Mouse (Mus musculus): ENCODE results near the gene Tagln2. TPM values are rescaled to one million over a fixed set of nuclear protein-coding genes. Genes with fewer than 3 reads are reported as not detected.

Gene Tagln2
- total RNA-seq (2021) = 10 to 100 TPM; 75.4 to 87.9 TPM

- intact Hi-C loops (cut with DNase I) = no loop called here
- DNase-seq (ENCODE audit: low spot score) = peak; percentile 90
Measured at GRCm38 (mm10) chr1:172499765-172500441, at the start of gene Tagln2. Tagln2 (plus strand) TSS chr1:172500047.

GRCm38 (mm10) chr1:172450226-172450625, 49.6 kb upstream of the Tagln2 start:
- intact Hi-C loops (cut with DNase I) = no loop called here
- DNase-seq (ENCODE audit: low spot score) = no peak

DNA sequence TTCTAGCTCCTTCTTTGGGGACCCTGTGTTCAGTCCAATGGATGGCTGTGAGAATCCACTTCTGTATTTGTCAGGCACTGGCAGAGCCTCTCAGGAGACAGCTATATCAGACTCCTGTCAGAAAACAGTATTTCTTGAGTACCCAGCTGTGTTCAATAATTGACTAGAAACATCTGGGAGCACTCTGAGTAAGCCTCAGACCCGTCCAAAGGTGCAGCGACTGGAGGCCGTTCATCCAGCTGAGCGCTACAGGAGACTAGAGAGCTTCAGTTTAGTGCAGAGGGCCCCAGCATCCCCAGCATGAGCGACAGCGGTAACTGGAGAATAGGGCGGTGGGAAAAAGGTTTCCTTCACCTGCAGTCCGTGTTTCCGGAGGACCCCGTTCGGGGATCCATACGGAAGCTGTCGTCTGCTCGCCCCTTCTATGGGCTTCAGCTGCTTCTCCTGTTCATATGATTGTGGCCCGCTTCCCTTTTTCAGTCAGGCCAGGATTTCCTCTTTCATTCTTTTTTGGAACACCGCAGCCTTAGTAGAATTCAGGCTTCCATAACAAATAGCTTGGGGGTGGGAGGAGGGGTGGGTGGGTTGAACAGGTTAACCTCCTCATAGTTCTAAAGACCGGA, 48.9 kb upstream of the Tagln2 start:
- DNase-seq (ENCODE audit: low spot score) = no peak
- intact Hi-C loops (cut with DNase I) = no loop called here

DNA sequence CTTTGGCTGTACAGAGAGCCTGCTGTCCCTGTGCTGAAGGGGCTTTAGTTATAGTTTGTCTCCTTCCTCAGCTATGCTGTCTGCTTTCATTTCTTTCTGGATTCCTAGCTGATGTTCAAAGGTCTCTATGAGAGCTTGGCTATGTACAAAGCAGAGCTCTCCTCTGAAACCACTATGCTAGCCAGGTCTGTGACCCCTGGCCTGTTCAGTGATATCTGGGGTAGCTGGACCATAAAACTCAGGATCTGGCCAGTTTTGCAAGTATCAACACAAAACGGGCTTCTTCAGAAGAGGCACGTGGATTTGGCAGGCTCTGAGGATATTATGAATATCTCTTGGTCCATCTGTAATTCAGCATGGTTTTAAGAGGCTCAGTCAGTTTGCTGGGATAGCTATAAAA, 46.9 kb upstream of the Tagln2 start:
- no peak for DNase-seq (ENCODE audit: low spot score)
- intact Hi-C loops (cut with DNase I) = no loop called here

DNA sequence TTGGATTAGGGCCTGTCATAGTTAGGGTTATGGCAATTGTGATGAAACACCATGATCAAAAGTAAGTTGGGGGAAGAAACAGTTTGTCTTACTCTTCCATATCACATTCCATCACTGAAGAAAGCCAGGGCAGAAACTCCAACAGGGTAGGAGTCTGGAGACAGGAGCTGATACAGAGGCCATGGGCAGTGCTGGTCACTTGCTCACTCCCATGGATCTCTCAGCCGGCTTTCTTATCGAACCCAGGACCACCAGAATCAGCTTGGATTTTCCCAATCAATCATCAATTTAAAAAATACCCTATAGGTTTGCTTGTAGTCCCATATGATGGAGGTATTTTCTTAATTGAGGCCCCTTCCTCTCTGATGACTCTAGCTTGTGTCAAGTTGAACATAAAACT, 46.0 kb upstream of the Tagln2 start:
- intact Hi-C loops (cut with DNase I) = no loop called here
- DNase-seq (ENCODE audit: low spot score) = no peak

- intact Hi-C loops (cut with DNase I) = loop anchor here (5.0 kb wide), 1 partner anchor 33 kb away; no protein-coding TSS in a partner anchor
- no peak for DNase-seq (ENCODE audit: low spot score)
Measured at GRCm38 (mm10) chr1:172455416-172455815, 44.4 kb upstream of the Tagln2 start.

DNA sequence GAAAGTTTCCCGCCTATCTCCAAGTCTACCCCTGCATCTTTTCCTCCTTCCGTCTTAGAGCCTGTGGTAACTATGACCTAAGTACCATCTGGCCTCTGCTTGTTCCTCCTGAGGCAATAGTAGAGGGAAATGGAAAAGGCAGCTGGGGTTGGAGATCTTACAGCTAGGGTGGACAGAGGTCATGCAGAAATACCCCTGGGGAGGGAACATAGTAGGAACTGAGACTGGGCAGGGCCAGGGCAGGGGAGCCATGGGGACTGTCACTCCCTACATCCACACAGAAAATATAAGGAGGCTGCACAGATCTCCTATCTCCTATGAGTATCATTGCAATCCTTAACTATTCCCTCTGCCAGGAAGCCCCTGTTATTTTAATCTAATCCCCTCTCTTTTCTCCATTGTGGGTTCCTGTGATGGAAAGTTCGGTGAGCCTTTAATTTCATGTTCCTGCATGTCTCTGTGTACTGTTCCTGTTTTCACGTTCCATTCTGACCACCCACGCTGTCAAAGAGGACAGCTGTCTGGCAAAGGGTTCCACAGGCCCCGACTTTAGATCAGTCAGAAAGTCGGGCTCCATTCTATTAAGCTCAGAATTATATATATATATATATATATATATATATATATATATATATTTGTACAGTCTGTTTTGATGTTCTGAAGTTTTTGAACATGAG, 43.7 kb upstream of the Tagln2 start:
- peak; percentile 25 for DNase-seq (ENCODE audit: low spot score)
- intact Hi-C loops (cut with DNase I) = loop anchor here (5.0 kb wide), 1 partner anchor 34 kb away; no protein-coding TSS in a partner anchor

DNA sequence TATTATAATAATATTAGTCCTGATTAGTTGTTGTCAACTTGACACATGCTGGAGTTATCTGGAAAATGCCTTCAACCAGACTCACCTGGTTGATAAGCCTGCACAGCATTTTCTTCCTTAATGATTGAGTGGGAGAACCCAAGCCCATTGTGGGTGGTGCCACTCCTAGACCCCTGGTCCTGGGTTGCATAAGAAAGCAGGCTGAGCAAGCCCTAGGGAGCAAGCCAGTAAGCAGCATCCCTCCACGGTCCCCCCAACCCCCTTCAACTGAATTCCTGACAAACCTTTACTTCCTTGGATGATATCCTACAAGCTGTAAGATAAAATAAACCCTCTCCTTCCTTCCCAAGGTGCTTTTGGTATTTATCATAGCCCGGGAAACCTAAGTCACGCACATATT, 42.7 kb upstream of the Tagln2 start:
- intact Hi-C loops (cut with DNase I) = loop anchor here (5.0 kb wide), 1 partner anchor 35 kb away; no protein-coding TSS in a partner anchor

DNA sequence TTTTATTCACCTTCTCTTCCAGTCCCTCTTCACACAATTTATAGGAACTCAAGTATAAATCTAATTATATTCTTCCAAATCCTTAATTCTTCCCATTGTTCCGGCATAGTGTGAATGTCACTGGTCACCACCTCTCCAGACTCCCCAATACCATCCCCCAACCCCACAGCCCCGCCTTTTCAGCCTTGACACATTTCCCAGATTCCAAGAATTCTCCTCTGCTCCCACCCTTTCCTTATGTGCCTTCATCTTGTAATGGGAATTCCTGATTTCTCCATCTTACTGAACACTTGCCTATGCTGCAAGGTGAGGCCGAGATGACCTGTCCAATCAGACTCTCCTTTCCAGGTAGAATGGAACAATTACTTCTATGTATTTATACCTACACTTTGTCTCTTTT, 41.8 kb upstream of the Tagln2 start:
- intact Hi-C loops (cut with DNase I) = loop anchor here (5.0 kb wide), 1 partner anchor 36 kb away; no protein-coding TSS in a partner anchor

More for the DNA sequence above, 42.7 kb upstream of the Tagln2 start:
- DNase-seq (ENCODE audit: low spot score) = no peak

GRCm38 (mm10) chr1:172461602-172462001, 38.2 kb upstream of the Tagln2 start:
- intact Hi-C loops (cut with DNase I) = no loop called here

More for the DNA sequence above, 41.8 kb upstream of the Tagln2 start:
- DNase-seq (ENCODE audit: low spot score) = no peak

GRCm38 (mm10) chr1:172462534-172462933, 37.3 kb upstream of the Tagln2 start:
- no peak for DNase-seq (ENCODE audit: low spot score)
- intact Hi-C loops (cut with DNase I) = no loop called here

More at GRCm38 (mm10) chr1:172461602-172462001, 38.2 kb upstream of the Tagln2 start:
- no peak for DNase-seq (ENCODE audit: low spot score)

DNA sequence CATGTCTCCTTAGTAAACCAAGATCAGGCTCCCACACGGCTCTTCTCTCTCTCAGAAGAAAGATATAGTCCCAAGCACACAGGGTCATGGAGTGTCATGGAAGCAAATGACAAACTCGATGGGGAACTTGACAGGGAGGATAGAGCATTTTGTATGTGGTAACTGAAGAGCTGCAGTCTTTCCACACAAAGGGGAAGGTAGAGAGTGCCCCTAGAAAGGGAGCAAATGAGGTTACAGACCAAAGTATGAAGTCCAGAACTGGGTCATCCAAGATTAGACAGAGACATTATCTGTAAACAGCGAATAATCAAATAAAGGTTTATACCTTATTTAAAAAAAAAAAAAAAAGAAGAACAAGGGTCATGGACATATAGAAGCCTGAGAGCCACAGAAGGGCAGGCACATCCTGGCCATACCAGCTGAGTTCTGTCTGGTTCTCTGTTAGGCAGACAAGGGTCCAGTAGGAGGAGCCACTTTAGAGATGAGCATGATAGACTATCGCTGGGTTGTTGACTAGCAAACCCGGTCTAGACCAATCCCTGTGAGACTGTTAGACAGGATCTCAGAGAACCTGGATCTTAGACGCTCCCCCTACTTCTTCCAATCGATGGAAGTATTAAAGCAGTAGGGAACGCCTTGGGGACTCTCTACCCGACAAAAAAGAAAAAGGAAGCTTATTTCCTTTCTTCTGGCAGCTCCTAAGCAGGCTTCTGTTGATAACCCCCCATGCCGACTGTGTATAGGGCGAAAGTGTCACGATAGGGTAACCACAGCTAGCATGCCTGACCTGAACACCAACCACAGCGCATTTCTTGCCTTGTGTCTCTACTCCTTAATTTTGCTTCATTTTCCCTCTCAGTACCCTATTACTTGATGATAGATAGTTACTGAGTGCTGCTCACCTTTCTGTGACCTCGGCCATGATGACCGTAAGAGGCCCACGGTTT, 36.2 kb upstream of the Tagln2 start:
- no peak for DNase-seq (ENCODE audit: low spot score)
- intact Hi-C loops (cut with DNase I) = no loop called here

- intact Hi-C loops (cut with DNase I) = no loop called here
- no peak for DNase-seq (ENCODE audit: low spot score)
Measured at GRCm38 (mm10) chr1:172468301-172468877, 31.5 kb upstream of the Tagln2 start.

- intact Hi-C loops (cut with DNase I) = no loop called here
- no peak for DNase-seq (ENCODE audit: low spot score)
Measured at GRCm38 (mm10) chr1:172469373-172469772, 30.5 kb upstream of the Tagln2 start.

DNA sequence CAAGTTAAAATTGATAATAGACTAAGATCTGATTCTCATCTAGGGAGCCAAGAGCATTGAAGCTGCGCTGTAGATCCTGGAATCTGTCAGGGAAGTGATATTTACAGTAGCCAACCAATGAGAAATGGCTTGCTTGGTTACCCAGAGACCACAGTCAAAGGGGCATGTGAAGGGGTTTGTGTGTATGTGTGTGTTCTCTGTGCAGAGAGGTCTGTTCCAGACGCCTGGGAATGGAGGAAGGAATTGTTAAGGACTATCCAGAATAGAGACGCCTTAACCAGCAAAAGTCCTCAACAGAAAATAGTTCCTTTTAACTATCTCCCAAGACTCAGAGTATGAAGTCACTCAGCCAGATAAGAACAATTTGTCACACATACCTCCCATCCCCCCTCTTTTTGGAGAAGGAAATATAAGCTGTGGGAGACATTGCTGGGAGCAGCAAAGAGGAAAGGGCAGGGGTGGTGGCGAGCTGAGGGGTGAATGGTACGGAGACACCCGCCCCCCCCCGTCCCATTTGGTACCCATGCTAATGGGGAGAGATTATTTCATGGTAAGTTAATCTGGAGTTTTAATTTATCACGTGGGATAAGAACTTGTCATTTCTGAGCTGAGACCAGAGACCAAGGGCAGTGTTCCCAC, 29.9 kb upstream of the Tagln2 start:
- intact Hi-C loops (cut with DNase I) = no loop called here
- no peak for DNase-seq (ENCODE audit: low spot score)

GRCm38 (mm10) chr1:172472909-172473308, 26.9 kb upstream of the Tagln2 start:
- DNase-seq (ENCODE audit: low spot score) = no peak
- intact Hi-C loops (cut with DNase I) = no loop called here

DNA sequence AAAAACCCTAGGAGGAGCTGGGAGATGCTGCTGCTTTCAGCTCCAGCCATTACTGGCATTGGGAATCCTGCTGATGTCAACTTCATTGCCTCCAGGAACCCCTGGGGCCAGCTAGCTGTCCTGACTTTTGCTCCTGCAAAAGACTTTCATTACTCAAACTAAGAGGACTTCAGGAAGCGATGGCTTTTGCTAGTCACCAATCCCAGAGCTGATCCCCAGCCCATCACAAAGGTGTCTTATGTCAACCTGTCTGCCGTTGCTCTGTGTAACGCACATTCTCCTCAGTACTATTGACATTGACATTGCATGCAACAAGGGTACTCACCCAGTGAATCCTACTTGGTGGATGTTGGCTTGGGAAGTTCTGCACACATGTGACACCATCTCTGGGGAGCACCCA, 25.7 kb upstream of the Tagln2 start:
- no peak for DNase-seq (ENCODE audit: low spot score)
- intact Hi-C loops (cut with DNase I) = no loop called here

DNA sequence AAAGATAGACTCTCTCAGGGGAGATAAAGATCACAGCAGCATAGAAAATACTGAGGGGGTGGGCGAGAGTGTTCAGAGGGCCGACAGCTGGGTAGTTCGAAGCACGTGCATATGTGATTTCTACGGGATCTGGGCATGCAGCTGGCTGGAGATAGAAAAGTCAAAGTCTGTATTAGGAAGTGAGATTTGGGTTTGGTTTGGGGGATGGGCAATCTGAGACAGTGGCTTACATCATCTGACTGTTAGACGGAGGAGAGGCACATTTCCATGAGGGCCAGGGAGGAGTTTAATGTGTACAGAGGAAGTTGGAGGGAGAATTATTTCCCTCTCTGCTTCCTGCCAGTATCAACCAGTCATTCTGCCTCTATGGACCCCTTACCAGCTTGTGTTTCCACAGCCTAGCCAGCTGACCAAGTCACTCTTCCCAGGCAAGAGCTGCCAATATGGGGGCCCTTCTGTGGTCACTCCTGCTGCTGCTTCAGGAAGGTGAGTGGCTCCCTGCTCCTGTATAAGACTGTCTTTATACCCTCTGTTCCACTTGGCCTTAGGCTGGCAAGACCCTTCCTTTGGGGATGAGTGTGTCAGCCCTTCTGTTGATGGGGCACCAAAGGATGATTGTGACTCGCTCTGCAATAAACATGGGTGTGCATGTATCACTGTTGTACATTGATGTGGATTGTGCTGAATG, 24.6 kb upstream of the Tagln2 start, which contains the start of gene Slamf9:
TSS of gene Slamf9 (plus strand) at position 305 of the 688 bp plus-strand sequence.
- intact Hi-C loops (cut with DNase I) = no loop called here
- DNase-seq (ENCODE audit: low spot score) = no peak
